Mouse (Mus musculus) left cerebral cortex, adult 11 months (tissue): ENCODE results near the gene Dusp8.
A peak's percentile ranks its signal among the peaks of the same experiment; 100 is the strongest.
"Not testable (repeated sequence)": the region's sequence is repeated elsewhere in the genome, so short reads cannot be mapped to it uniquely, and the experiment has no call there.

Source experiments
- DNase-seq: peaks from one replicate; pipeline ENCODE4 v3.0.0; 2022; ENCODE audit warnings: low spot score

The Dusp8 gene

GRCm38 (mm10) chr7:142095183-142095931, at the start of gene Dusp8:
Gene Dusp8, minus strand, starts transcription at chr7:142095843.
- DNase-seq, result peak; percentile 93

GRCm38 (mm10) chr7:142144507-142144906, 48.9 kb upstream of the Dusp8 start, which contains the start of gene Gm45337:
Gene Gm45337, minus strand, starts transcription at chr7:142144607.
- no peak for DNase-seq

GRCm38 (mm10) chr7:142143506-142144010, 47.9 kb upstream of the Dusp8 start:
- DNase-seq, result not testable (repeated sequence)

- DNase-seq, result no peak
These were observed 45.1 kb upstream of the Dusp8 start for GRCm38 (mm10) chr7:142140696-142141095.

- DNase-seq, result not testable (repeated sequence)
These were observed 40.3 kb upstream of the Dusp8 start, which contains the start of gene Gm39115 for GRCm38 (mm10) chr7:142135934-142136333. Gene Gm39115, minus strand, starts transcription at chr7:142136034.

- DNase-seq, result no peak
These were observed 38.8 kb upstream of the Dusp8 start for GRCm38 (mm10) chr7:142134206-142134995.

- DNase-seq, result no peak
These were observed 33.2 kb upstream of the Dusp8 start for GRCm38 (mm10) chr7:142128843-142129242.

GRCm38 (mm10) chr7:142120629-142121028, 25.0 kb upstream of the Dusp8 start, which contains the start of gene Gm45618:
Gene Gm45618, minus strand, starts transcription at chr7:142120729.
- DNase-seq, result not testable (repeated sequence)

GRCm38 (mm10) chr7:142119632-142120031, 24.0 kb upstream of the Dusp8 start:
- no peak for DNase-seq

- no peak for DNase-seq
These were observed 9.1 kb upstream of the Dusp8 start for GRCm38 (mm10) chr7:142104747-142105146.

- peak; percentile 75 for DNase-seq
These were observed 2.1 kb upstream of the Dusp8 start for GRCm38 (mm10) chr7:142097776-142098175.

GRCm38 (mm10) chr7:142096701-142097100, 1.1 kb upstream of the Dusp8 start:
- DNase-seq, result no peak

- no peak for DNase-seq
These were observed 1.1 kb downstream of the Dusp8 start for GRCm38 (mm10) chr7:142094301-142095143.

GRCm38 (mm10) chr7:142093696-142094240, 1.9 kb downstream of the Dusp8 start:
- no peak for DNase-seq

GRCm38 (mm10) chr7:142092991-142093390, 2.7 kb downstream of the Dusp8 start:
- DNase-seq, result no peak

- no peak for DNase-seq
These were observed 3.8 kb downstream of the Dusp8 start for GRCm38 (mm10) chr7:142091848-142092247.

GRCm38 (mm10) chr7:142089648-142090447, 5.8 kb downstream of the Dusp8 start:
- DNase-seq, result no peak

- no peak for DNase-seq
These were observed 6.8 kb downstream of the Dusp8 start for GRCm38 (mm10) chr7:142088886-142089285.

GRCm38 (mm10) chr7:142087069-142087652, 8.5 kb downstream of the Dusp8 start:
- no peak for DNase-seq
